Mouse (Mus musculus): Measurements from ENCODE around the gene Btn2a2. TPM values are rescaled to one million over a fixed set of nuclear protein-coding genes. Genes with fewer than 3 reads are reported as not detected.

Btn2a2 gene
- polyA plus RNA-seq, 1 experiment from 2014 or later = 0.10 TPM

GRCm38 (mm10) chr13:23436861-23437822 is 51.5 kb downstream of the Btn2a2 start:
- Histone ChIP-seq H3K9me3 (replicated peaks; ENCODE audit: control insufficient read depth, low read length) (no peaks in the 10 kb centered on the region), H3K9ac (ENCODE audit: low read length) (peak overlapping the region; percentile 64), H3K4me3 (ENCODE audit: low read depth, low read length) (peak overlapping the region; percentile 46), H3K27me3 (replicated peaks; ENCODE audit: control insufficient read depth, insufficient read depth, low read length) (no peaks in the 10 kb centered on the region), H3K27ac (ENCODE audit: low read depth, low read length) (0 out of 2 replicates have a peak overlapping the region, but pooled peaks have one; percentile 34), H3K36me3 (ENCODE audit: control insufficient read depth, insufficient read depth, low read length) (no peaks in the 10 kb centered on the region), H3K4me2 (ENCODE audit: low read length) (peak overlapping the region; percentile 69), H3K4me1 (ENCODE audit: control insufficient read depth, insufficient read depth, low read length) (no peaks in the 10 kb centered on the region)
- peak; percentile 71 for DNase-seq (ENCODE audit: low spot score)
- peak; percentile 40 for ATAC-seq
- under 1% methylated on average over 32 of the region's 32 CpGs for WGBS

GRCm38 (mm10) chr13:23436231-23436661 is 52.4 kb downstream of the Btn2a2 start:
- Histone ChIP-seq H3K4me2 (ENCODE audit: low read length) (peak overlapping the region; percentile 49), H3K9me3 (replicated peaks; ENCODE audit: control insufficient read depth, low read length) (no peaks in the 10 kb centered on the region), H3K4me3 (ENCODE audit: low read depth, low read length) (peak overlapping the region; percentile 28; the same call in 1 of the 2 replicates), H3K27me3 (replicated peaks; ENCODE audit: control insufficient read depth, insufficient read depth, low read length) (no peaks in the 10 kb centered on the region), H3K4me1 (ENCODE audit: control insufficient read depth, insufficient read depth, low read length) (no peaks in the 10 kb centered on the region), H3K36me3 (ENCODE audit: control insufficient read depth, insufficient read depth, low read length) (no peaks in the 10 kb centered on the region), H3K27ac (ENCODE audit: low read depth, low read length) (no peak overlapping the region), H3K9ac (ENCODE audit: low read length) (no peak overlapping the region)
- WGBS = 1% methylated on average over 11 of the region's 11 CpGs
- no peak for ATAC-seq
- DNase-seq (ENCODE audit: low spot score) = peak; percentile 67

- H3K9ac ChIP-seq (ENCODE audit: low read length) = peak overlapping the region; percentile 41; the same call in 1 of the 2 replicates
- H3K27ac ChIP-seq (ENCODE audit: low read depth, low read length) = no peak overlapping the region
- no peaks in the 10 kb centered on the region for H3K27me3 ChIP-seq (replicated peaks; ENCODE audit: control insufficient read depth, insufficient read depth, low read length)
- DNase-seq (ENCODE audit: low spot score) (no peak), ATAC-seq (no peak)
- H3K4me3 ChIP-seq (ENCODE audit: low read depth, low read length) = peak overlapping the region; percentile 28
- no peaks in the 10 kb centered on the region for H3K4me1 ChIP-seq (ENCODE audit: control insufficient read depth, insufficient read depth, low read length)
- H3K9me3 ChIP-seq (replicated peaks; ENCODE audit: control insufficient read depth, low read length) = no peaks in the 10 kb centered on the region
- peak overlapping the region; percentile 49 for H3K4me2 ChIP-seq (ENCODE audit: low read length)
- WGBS = 2% methylated on average over 12 of the region's 12 CpGs
- no peaks in the 10 kb centered on the region for H3K36me3 ChIP-seq (ENCODE audit: control insufficient read depth, insufficient read depth, low read length)
These were observed 53.0 kb downstream of the Btn2a2 start for GRCm38 (mm10) chr13:23435676-23436075.

GRCm38 (mm10) chr13:23435241-23435640 is 53.4 kb downstream of the Btn2a2 start:
- Histone ChIP-seq H3K36me3 (ENCODE audit: control insufficient read depth, insufficient read depth, low read length) (no peaks in the 10 kb centered on the region), H3K4me3 (ENCODE audit: low read depth, low read length) (peak overlapping the region; percentile 28), H3K27me3 (replicated peaks; ENCODE audit: control insufficient read depth, insufficient read depth, low read length) (no peaks in the 10 kb centered on the region), H3K9ac (ENCODE audit: low read length) (no peak overlapping the region; the same call in 1 of the 2 replicates), H3K4me1 (ENCODE audit: control insufficient read depth, insufficient read depth, low read length) (peaks cover under 1% of the 10 kb centered on the region; the same call in 1 of the 2 replicates), H3K9me3 (replicated peaks; ENCODE audit: control insufficient read depth, low read length) (no peaks in the 10 kb centered on the region), H3K4me2 (ENCODE audit: low read length) (peak overlapping the region; percentile 49), H3K27ac (ENCODE audit: low read depth, low read length) (no peak overlapping the region)
- 21% methylated on average over 4 of the region's 4 CpGs for WGBS
- ATAC-seq = no peak
- no peak for DNase-seq (ENCODE audit: low spot score)

- peak overlapping the region; percentile 20; the same call in 1 of the 2 replicates for H3K4me2 ChIP-seq (ENCODE audit: low read length)
- ATAC-seq (no peak), DNase-seq (ENCODE audit: low spot score) (no peak)
- no peaks in the 10 kb centered on the region for H3K36me3 ChIP-seq (ENCODE audit: control insufficient read depth, insufficient read depth, low read length)
- H3K4me3 ChIP-seq (ENCODE audit: low read depth, low read length) = no peak overlapping the region
- H3K27ac ChIP-seq (ENCODE audit: low read depth, low read length) = no peak overlapping the region
- H3K9me3 ChIP-seq (replicated peaks; ENCODE audit: control insufficient read depth, low read length) = no peaks in the 10 kb centered on the region
- H3K9ac ChIP-seq (ENCODE audit: low read length) = no peak overlapping the region
- peaks cover 4% of the 10 kb centered on the region; the same call in 1 of the 2 replicates for H3K4me1 ChIP-seq (ENCODE audit: control insufficient read depth, insufficient read depth, low read length)
- WGBS = 16% methylated on average over 7 of the region's 7 CpGs
- H3K27me3 ChIP-seq (replicated peaks; ENCODE audit: control insufficient read depth, insufficient read depth, low read length) = no peaks in the 10 kb centered on the region
These were observed 54.2 kb downstream of the Btn2a2 start for GRCm38 (mm10) chr13:23434426-23434825.

GRCm38 (mm10) chr13:23433801-23434200 is 54.9 kb downstream of the Btn2a2 start:
- WGBS = 47% methylated on average over 5 of the region's 5 CpGs
- Histone ChIP-seq H3K9me3 (replicated peaks; ENCODE audit: control insufficient read depth, low read length) (no peaks in the 10 kb centered on the region), H3K36me3 (ENCODE audit: control insufficient read depth, insufficient read depth, low read length) (no peaks in the 10 kb centered on the region), H3K4me1 (ENCODE audit: control insufficient read depth, insufficient read depth, low read length) (peaks cover 4% of the 10 kb centered on the region; the same call in 1 of the 2 replicates), H3K4me3 (ENCODE audit: low read depth, low read length) (no peak overlapping the region), H3K4me2 (ENCODE audit: low read length) (peak overlapping the region; percentile 62), H3K27me3 (replicated peaks; ENCODE audit: control insufficient read depth, insufficient read depth, low read length) (no peaks in the 10 kb centered on the region), H3K9ac (ENCODE audit: low read length) (no peak overlapping the region), H3K27ac (ENCODE audit: low read depth, low read length) (no peak overlapping the region)
- DNase-seq (ENCODE audit: low spot score) = no peak
- no peak for ATAC-seq

GRCm38 (mm10) chr13:23433206-23433605 is 55.5 kb downstream of the Btn2a2 start:
- peak overlapping the region; percentile 42 for H3K4me3 ChIP-seq (ENCODE audit: low read depth, low read length)
- peaks cover 4% of the 10 kb centered on the region; the same call in 1 of the 2 replicates for H3K4me1 ChIP-seq (ENCODE audit: control insufficient read depth, insufficient read depth, low read length)
- peak overlapping the region; percentile 62 for H3K4me2 ChIP-seq (ENCODE audit: low read length)
- H3K36me3 ChIP-seq (ENCODE audit: control insufficient read depth, insufficient read depth, low read length) = no peaks in the 10 kb centered on the region
- H3K27me3 ChIP-seq (replicated peaks; ENCODE audit: control insufficient read depth, insufficient read depth, low read length) = no peaks in the 10 kb centered on the region
- ATAC-seq (no peak), DNase-seq (ENCODE audit: low spot score) (no peak)
- H3K27ac ChIP-seq (ENCODE audit: low read depth, low read length) = no peak overlapping the region
- WGBS = 5% methylated on average over 5 of the region's 5 CpGs
- H3K9me3 ChIP-seq (replicated peaks; ENCODE audit: control insufficient read depth, low read length) = no peaks in the 10 kb centered on the region
- no peak overlapping the region for H3K9ac ChIP-seq (ENCODE audit: low read length)

GRCm38 (mm10) chr13:23432562-23433201 is 56.0 kb downstream of the Btn2a2 start:
- Histone ChIP-seq H3K4me1 (ENCODE audit: control insufficient read depth, insufficient read depth, low read length) (peaks cover 4% of the 10 kb centered on the region; the same call in 1 of the 2 replicates), H3K9ac (ENCODE audit: low read length) (peak overlapping the region; percentile 65), H3K27me3 (replicated peaks; ENCODE audit: control insufficient read depth, insufficient read depth, low read length) (no peaks in the 10 kb centered on the region), H3K36me3 (ENCODE audit: control insufficient read depth, insufficient read depth, low read length) (no peaks in the 10 kb centered on the region), H3K4me3 (ENCODE audit: low read depth, low read length) (peak overlapping the region; percentile 42), H3K27ac (ENCODE audit: low read depth, low read length) (peak overlapping the region; percentile 40), H3K4me2 (ENCODE audit: low read length) (peak overlapping the region; percentile 62), H3K9me3 (replicated peaks; ENCODE audit: control insufficient read depth, low read length) (no peaks in the 10 kb centered on the region)
- WGBS = under 1% methylated on average over 28 of the region's 28 CpGs
- DNase-seq (ENCODE audit: low spot score) = peak; percentile 97
- peak; percentile 83 for ATAC-seq
